Mouse (Mus musculus): ENCODE results near the gene Cdc73. TPM values are rescaled to one million over a fixed set of nuclear protein-coding genes. Genes with fewer than 3 reads are reported as not detected.

Gene Cdc73
- polyA plus RNA-seq, 1 experiment from 2014 or later = 33.7 TPM

Other genes with a start within 250 kb of the Cdc73 start
- gene B3galt2, start 62.2 kb downstream of the Cdc73 start, polyA plus RNA-seq (2016; fragmentation: Nextera tagmentation; extraction: Ambion mirVana) = 0.70 TPM in 2 replicates
- gene Glrx2, start 13.4 kb upstream of the Cdc73 start, polyA plus RNA-seq (2016; fragmentation: Nextera tagmentation; extraction: Ambion mirVana) = 119 and 122 TPM in 2 replicates
- 24.2 and 28.7 TPM in 2 replicates for gene Trove2, start 74.2 kb upstream of the Cdc73 start, polyA plus RNA-seq (2016; fragmentation: Nextera tagmentation; extraction: Ambion mirVana)
- 84.4 and 91.9 TPM in 2 replicates for gene Uchl5, start 74.4 kb upstream of the Cdc73 start, polyA plus RNA-seq (2016; fragmentation: Nextera tagmentation; extraction: Ambion mirVana)